Mouse (Mus musculus): ENCODE measurements at regions not wholly inside any gene's neighbourhood (a gene's known extent, or its start where the extent isn't known, plus 50 kb on each side); places are given as distances from the start of the nearest gene placed in this dataset.
"Not testable (repeated sequence)": the region's sequence is repeated elsewhere in the genome, so short reads cannot be mapped to it uniquely, and the experiment has no call there.

- not testable (repeated sequence) for DNase-seq
Measured at GRCm38 (mm10) chr16:3334355-3334754, 256.5 kb upstream of the Olfr161 start.

GRCm38 (mm10) chr16:3343372-3343771, 247.5 kb upstream of the Olfr161 start:
- not testable (repeated sequence) for DNase-seq

- not testable (repeated sequence) for DNase-seq
Measured at GRCm38 (mm10) chr16:3344725-3345380, 246.0 kb upstream of the Olfr161 start.

GRCm38 (mm10) chr16:3349382-3349781, 241.5 kb upstream of the Olfr161 start:
- DNase-seq, result peak in 1 of 2 experiments; percentile 5

DNA sequence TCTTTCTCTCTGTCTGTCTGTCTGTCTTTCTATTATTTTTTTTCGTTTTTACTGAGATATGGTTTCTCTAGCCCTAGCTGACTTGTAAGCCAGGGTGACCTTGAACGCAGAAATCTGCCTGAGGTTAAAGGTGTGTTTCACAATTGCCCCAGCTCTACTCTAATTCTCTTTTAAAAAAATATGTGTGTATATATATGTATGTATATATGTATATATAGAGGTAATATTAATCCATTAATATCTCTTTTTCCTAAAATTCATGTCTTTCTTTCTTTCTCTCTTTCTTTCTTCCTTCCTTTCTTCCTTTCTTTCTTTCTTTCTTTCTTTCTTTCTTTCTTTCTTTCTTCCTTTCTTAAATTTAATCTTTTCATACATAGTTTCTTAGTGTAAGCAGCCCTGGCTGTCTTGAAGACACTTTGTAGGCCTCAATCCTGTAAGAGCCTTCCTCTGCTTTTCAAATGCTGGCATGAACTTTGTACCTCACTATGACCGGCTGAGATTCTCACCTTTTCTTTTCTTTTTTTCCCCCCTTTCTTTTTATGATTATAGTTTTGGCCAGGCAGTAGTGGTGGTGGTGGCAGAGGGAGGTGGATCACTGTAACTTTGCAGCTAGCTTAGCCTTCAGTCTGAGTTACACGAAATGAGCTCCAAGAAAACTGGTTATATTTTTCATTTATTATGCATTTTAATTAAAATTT, 240.8 kb upstream of the Olfr161 start:
- not testable (repeated sequence) for DNase-seq

DNA sequence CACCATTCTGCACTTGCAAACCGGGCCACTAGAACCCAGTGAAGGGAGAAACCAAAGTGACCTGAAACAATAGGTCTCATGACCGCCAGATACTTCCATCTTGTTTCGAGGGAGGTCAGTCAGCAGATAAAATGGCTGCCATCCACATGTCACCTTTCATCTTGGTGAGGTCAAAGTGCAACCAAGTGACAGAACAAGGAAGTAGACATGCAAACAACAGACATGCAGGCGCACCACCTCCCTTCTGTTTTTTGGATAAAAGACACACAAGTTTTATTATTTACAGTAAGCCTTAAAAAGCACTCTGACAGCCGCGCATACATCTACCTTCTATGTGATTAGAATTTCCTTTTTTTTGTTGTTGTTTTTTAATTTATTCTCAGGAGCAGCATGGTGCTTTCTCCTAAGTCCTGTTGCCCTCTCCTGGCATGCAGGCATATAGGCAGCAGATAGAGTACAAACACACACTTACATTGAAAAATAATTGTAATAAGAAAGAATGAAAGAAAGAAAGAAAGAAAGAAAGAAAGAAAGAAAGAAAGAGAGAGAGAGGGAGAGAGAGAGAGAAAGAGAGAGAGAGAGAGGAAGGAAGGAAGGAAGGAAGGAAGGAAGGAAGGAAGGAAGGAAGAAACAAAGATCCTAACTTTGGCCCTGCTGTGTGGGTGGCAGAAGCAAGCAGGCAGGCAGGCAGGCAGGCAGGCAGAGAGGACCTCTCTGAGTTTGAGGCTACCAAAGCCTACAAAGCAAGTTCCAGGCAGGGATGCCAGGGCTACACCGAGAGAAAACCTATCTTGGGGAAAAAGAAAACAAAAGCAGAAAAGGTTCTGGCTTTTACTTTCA, 240.0 kb upstream of the Olfr161 start:
- not testable (repeated sequence) for DNase-seq

- peak; percentile 64 to 73 for DNase-seq
Measured at GRCm38 (mm10) chr16:3351508-3352046, 239.3 kb upstream of the Olfr161 start.

Data from cerebellum, postnatal 10 days (tissue).